Mouse (Mus musculus): ENCODE data around the gene Tmem235. TPM values are rescaled to one million over a fixed set of nuclear protein-coding genes. Genes with fewer than 3 reads are reported as not detected.
"Not testable (repeated sequence)": the region's sequence is repeated elsewhere in the genome, so short reads cannot be mapped to it uniquely, and the experiment has no call there.

The Tmem235 gene
- total RNA-seq (2021), result not detected
- long read RNA-seq, experiment 1, result 0 reads
- long read RNA-seq, experiment 2, result 0 reads

DNA sequence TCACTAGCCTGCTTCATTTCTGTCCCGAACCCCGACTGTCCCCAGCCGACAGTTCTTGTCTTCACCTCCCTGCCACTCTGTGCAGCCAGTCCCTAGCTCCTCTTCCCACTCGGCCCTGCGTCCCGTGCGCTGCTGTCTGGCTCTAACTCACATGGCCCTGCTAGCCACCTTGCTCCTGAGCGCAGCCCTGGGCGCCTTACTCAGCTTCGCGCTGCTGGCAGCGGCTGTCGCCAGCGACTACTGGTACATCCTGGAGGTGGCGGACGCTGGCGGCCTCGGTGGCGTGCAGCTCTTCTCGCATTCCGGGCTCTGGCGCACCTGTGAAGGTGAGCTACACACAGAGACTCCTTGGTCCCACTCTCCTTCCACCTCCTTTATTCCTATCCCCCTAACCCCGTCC, at the start of gene Tmem235:
Gene Tmem235, plus strand, starts transcription at position 152 of the 400 bp plus-strand sequence.
- H3K4me3 ChIP-seq, result no peak within 1 kb of the TSS
- no peak within 1 kb of the TSS for H3K27ac ChIP-seq
- no peak for DNase-seq (ENCODE audit: low spot score in 2 of 2)
- TF ChIP-seq CTCF (conservative IDR thresholded peaks at IDR 0.05), result no peak

DNA sequence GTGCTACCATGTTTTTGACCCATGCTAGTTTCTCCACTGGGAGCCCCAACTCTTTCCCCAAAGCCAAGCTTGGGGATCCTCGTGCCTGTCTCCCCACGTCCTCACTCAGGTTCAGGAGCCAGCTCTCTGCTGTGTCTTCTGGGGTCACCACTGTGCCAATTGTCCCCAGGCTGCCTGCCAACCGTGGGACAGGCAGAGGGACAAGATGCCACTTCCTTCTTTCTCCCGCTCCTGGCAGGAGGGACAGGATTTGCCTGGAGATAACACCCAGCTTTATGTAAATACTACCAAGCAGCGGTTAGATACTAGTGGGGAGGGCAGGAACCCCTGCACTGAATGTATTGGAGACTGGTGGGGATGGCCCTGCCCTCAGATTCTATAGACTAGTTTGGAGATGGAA, 46.7 kb upstream of the Tmem235 start:
- no peak for DNase-seq (ENCODE audit: low spot score in 2 of 2)
- Histone ChIP-seq H3K4me3 (no peak overlapping the region), H3K27ac (no peak overlapping the region)
- no peak for TF ChIP-seq CTCF (conservative IDR thresholded peaks at IDR 0.05)

DNA sequence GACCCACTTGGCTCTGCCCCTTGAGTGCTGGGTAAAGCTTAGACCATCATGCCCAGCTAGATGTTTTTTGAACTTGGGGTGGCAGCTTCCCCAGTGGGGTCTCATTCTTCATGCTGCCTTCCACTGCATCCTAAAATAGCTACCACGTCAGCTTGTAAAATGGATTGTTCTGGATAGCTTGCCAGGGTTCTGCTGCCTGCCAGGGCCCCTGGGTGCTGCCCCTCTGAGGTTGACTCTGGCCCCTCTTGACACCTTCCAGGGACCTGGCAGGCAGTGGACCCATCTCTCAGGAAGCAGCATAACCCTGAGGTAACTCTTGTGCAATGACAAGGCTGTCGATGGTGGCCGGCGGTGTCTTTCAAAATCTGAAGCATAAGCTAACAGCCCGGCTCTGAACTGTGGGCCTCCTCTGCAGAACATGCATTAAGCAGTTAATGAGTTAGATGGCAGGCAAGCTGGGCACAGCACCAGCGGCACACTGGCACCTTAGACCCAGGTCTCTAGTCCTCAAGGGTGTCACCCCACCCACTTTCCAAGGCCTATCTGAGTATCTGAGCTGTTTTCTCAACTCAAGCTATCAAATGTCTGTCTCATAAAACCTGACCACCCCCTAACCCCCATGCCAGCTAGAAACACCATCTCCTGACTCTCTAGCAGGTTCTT, 45.7 kb upstream of the Tmem235 start:
- Histone ChIP-seq H3K27ac (no peak overlapping the region), H3K4me3 (no peak overlapping the region)
- TF ChIP-seq CTCF (conservative IDR thresholded peaks at IDR 0.05), result no peak
- no peak for DNase-seq (ENCODE audit: low spot score in 2 of 2)

DNA sequence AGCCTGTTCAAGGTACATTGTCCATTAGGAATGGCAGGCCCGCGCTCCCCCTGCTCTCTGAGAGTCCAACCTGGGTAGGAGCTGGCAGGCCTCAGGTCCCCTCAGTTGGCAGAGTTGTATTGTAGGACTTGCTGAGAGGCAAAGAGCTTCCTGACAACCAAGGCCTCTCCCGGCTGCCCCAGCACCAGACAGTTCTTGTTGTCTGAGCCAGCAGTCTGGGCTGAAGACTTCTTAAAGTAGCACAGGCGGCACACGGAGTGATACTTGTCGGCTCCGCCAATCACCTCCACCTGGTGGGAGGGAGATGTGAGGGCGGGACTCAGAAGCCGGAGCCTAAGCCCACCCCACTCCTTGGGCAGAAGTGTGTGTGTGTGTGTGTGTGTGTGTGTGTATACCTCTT, 44.7 kb upstream of the Tmem235 start:
- not testable (repeated sequence) for H3K27ac ChIP-seq; H3K4me3 ChIP-seq; DNase-seq (ENCODE audit: low spot score in 2 of 2)

DNA sequence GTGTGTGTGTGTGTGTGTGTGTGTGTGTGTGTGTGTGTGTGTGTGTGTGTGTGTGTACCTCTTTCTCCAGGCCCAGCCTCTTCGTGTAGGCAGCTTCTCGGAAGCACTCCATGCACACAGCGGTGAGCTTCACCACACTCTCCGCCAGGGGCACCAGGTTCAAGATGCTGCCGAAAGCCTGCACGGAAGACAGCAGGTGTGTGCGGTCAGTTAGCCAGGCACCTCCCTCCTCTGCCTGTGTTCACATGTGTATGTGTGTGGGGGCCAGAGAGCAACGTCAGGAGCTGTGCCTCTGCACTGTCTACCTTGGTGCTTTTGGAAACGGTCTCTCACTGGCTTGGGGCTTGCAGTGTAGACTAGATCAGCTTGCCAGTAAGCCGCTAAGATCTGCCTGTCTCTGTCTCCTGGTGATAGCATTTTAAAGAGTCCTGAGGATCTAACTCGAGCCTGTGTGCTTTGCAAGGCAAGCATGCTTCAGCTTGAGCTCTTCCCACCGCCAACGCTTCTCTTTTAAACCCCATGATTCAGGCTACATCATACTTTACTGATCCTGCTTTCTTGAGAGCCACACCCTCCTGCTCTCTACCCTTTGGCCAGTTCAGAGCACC, 44.1 kb upstream of the Tmem235 start:
- TF ChIP-seq CTCF (conservative IDR thresholded peaks at IDR 0.05), result no peak
- Histone ChIP-seq H3K4me3 (no peak overlapping the region), H3K27ac (no peak overlapping the region)
- no peak for DNase-seq (ENCODE audit: low spot score in 2 of 2)

DNA sequence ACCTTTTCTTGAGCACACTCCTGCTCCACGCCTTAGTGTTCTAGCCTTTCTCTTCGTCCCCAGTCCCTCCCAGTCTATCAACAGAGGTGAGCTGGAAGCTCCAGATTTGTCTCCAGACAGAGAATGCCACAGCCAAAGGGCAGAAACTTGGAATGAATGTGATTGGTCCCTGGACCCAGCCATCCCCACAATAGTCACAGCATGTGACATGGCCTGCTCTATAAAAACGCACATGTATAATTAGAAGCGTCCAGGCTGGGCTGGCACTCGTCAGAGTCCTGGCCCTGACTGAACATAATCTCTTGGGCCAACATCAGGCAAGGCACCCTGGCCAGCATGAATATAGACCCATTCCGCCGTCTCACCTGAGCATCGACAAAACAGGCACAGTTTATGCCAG, 41.5 kb upstream of the Tmem235 start:
- DNase-seq (ENCODE audit: low spot score in 2 of 2), result no peak
- Histone ChIP-seq H3K4me3 (no peak overlapping the region), H3K27ac (no peak overlapping the region)
- TF ChIP-seq CTCF (conservative IDR thresholded peaks at IDR 0.05), result no peak

DNA sequence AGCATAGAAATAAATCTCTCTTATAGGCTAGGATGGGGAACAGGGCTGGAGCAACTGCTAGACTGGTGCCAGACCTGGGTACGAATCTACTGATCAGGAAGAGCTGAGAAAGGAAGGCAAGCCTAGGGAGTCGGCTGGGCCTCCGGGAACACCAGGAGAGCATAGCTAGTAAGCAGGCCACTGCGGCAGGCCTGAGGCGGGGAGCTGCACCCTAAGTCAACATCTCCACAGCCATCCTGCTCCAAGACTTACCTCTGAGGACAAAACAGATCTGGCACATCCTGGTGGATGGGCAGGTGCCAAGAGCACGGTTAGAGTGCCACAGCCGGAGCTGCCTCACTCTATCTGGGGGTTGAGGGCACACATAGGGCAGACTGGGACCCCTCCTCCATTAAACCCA, 40.4 kb upstream of the Tmem235 start:
- DNase-seq (ENCODE audit: low spot score in 2 of 2), result no peak
- Histone ChIP-seq H3K4me3 (no peak overlapping the region), H3K27ac (no peak overlapping the region)
- TF ChIP-seq CTCF (conservative IDR thresholded peaks at IDR 0.05), result no peak

DNA sequence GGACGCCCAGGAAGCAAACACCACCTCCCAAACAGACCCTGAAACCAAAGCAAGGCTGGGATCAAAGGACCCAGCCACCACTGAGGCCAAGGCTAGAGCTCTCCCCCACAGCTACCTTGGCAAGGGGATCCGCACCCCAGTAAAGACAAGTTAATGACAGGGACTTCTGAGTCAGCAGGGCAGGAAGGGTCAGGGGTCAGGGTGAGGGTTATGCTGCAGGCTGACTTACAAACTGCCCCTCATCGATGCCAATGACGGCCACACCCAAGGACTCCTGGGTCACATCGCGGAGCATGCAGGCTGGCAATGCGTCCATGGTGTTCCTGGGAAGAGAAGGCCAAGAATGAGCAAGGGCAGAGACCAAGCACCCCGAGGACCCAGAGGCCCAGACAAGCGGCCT, 38.7 kb upstream of the Tmem235 start:
- TF ChIP-seq CTCF (conservative IDR thresholded peaks at IDR 0.05), result no peak
- H3K27ac ChIP-seq, result no peak overlapping the region
- no peak overlapping the region for H3K4me3 ChIP-seq
- no peak for DNase-seq (ENCODE audit: low spot score in 2 of 2)

DNA sequence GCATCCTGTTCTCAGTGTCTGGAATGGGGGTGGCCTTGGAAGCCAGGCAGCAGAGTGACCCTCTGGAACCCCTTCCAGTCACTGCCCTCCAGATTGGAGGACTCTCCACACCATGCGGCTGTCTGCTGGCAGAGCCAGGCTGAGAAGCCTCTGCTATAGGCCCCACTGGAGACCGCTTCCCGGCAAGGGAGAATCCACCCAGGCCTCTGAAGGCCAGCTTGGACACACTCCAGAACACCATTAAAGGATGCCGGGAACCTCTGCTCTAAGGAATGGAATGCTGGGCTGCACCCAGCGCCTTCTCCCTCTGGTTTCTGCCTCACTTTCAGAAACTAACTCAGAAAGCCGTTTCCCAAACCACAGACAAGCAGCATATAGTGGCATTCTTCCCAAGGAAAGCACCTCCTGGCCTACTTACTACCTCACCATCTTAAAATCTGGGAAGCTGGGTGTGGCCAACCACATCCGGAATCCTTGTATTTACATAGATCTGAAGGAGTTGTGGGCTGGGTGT, 37.8 kb upstream of the Tmem235 start:
- Histone ChIP-seq H3K4me3 (no peak overlapping the region), H3K27ac (no peak overlapping the region)
- no peak for DNase-seq (ENCODE audit: low spot score in 2 of 2)
- no peak for TF ChIP-seq CTCF (conservative IDR thresholded peaks at IDR 0.05)

DNA sequence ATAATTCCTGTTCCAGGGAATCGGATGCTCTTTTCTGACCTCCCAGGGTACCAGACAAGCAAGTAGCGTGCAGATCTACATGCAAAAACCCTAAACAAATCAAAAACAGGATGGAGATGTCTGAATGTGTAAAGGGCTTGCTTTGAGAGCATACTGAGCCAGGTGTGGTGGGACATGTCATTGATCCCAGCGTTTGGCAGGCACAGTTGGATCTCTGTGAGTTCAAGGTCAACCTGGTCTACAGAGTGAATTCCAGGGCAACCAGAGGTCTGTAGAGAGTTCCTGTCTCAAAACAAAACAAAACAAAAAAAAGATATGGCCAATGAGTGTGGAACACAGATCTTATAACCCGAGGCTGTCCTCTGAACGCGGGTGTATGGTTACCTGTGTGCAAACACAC, 37.1 kb upstream of the Tmem235 start:
- no peak for TF ChIP-seq CTCF (conservative IDR thresholded peaks at IDR 0.05)
- no peak for DNase-seq (ENCODE audit: low spot score in 2 of 2)
- H3K4me3 ChIP-seq, result no peak overlapping the region
- no peak overlapping the region for H3K27ac ChIP-seq

DNA sequence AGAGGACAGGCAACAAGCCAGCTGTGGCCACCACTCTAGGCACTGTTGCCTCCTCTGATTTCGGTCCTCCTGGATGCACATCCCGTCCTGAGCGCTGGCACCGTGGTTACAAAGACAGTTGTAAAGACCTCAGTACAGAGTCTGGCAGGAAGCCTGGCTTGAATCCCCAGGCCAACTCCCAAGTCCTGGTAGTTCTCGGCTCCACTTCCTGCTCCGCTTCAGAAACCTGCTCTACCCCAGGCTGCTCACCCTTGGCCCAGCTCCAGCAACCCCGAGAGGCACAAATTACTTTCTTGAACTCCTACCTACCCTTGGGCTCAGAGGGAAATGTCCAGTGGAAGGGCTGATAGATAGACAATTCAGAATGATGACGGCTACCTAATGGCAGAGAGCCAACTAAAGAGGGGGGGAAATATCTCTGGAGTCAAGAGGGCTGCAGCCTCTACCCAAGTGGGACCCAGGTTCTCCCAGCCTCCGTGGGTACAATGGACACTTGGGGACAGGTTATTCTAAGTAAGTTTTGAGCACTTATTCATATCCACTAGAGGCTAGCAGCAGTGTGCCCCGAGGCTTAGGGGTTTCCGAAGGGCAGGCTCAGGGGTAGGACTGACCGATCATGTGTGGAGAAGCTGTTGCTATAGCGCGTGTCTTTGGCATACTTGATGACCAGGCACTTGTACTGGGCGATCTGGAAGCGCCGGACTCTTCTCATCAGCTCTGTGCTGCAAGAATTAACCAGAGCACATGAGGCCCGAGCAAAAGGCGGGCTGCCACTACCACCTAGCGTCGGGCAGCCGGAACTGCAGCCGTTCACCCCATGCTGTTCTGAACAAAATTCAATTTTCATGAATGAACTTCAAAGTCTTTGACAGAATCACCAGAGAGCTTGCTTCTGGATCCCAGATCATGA, 36.2 kb upstream of the Tmem235 start:
- peak; percentile 97 for TF ChIP-seq CTCF (conservative IDR thresholded peaks at IDR 0.05)
- Histone ChIP-seq H3K27ac (no peak overlapping the region), H3K4me3 (peak overlapping the region; percentile 36)
- DNase-seq (ENCODE audit: low spot score in 2 of 2), result peak; percentile 69 to 79

DNA sequence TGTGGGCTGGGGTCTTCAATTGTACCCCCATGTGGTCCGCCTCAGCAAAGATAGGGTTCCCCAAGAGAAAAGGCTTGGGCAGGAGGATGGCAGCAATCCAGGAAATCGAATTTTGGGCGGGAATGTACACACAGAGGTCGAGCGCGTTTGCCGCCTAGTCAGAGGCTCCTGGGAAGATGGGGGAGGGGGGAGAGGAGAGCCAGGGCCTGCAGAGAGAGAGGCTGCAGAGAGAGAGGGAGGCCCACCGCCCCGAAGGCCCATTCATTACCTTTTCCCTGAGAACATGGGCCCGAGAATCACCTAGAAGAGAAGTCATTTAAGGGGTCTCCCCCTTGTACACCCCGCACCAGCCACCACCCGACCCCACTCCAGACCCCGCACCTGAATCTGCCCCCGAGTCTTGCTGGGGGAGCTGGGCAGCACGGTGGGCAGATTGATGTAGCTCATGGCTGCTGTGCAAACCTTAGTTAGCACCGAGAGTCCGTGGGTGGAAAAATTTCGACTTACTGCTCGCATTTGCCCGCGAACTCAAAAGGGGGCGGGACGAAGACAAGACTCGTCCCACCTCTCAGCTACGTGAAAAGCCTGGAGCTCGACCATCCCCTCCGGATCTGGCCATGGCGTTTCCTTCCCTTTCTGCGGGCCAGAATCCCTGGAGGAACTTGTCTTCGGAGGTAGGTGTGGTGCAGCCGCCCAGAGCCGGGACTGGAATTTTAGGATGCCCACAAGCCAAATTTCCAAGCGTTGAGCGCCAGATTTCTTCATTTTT, 35.0 kb upstream of the Tmem235 start, which contains the start of the genes Afmid and Tk1:
Gene Afmid, plus strand, starts transcription at position 592 of the 769 bp plus-strand sequence.
Gene Tk1, minus strand, starts transcription at position 760 of the 769 bp plus-strand sequence.
- Histone ChIP-seq H3K4me3 (peak within 1 kb of the TSS; percentile 28), H3K27ac (no peak within 1 kb of the TSS)
- TF ChIP-seq CTCF (conservative IDR thresholded peaks at IDR 0.05), result no peak
- no peak for DNase-seq (ENCODE audit: low spot score in 2 of 2)

Measured in layer of hippocampus, adult 2 months (tissue).